Mouse (Mus musculus) bone marrow, adult 2 months (tissue): ENCODE data around the gene Uchl1.

Source experiments
- CTCF ChIP-seq: fragments of 200-500 bp; IDR thresholded peaks from 2 replicates; pipeline ENCODE4 v1.5.1; 2011; ENCODE audit warnings: low read length, control low read depth; ENCODE audit not compliant: control insufficient read depth, insufficient read depth
- POLR2A ChIP-seq: fragments of 200-500 bp; IDR thresholded peaks from 2 replicates; pipeline ENCODE4 v1.6.1; 2011; ENCODE audit warnings: low read depth, mild to moderate bottlenecking, control low read depth, low read length, borderline replicate concordance; ENCODE audit not compliant: control insufficient read depth

DNA sequence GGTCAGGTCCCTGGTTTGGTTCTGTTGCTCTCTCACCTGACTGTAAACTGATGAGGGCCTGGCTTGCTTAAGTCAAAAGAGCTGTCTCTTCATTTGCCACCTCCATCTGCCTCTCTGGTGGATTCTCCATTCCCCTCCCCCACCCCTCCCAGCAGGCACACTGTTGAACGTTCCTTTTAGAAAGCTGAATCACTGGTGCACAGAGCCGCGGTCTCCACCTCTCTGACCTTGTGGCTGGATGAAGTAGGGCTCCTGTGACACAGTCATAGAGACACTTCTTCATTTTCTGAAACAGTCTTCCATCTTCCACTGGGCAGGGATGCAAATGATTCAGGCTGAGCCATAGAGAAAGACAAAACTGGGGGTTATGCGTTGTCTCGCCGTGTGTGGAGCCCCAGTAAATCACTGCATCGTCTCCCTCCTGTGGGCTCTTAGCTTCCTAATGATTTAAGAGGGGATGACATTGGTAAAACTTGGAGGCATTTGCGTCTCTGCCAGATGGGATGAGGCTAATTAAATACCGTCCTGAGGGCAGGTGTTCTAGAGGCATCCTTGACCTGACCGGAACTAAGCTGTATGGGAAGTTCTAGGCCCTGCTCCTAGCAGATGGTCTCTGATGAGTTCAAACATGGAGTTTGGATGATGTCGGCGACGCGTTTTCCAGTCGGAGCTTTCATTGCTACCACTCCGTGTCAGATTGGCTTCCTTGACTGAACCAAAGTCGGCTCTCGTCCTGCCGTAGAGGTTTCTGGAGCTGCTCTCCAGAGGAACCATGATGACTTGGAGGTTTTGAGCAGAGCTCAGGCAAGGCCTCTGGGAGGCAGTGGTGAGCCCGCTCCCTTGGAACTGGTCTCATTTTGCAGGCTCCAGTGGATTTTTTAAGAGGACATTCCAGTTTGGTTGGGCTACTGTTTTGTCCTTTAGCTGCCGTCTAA is 1.8 kb downstream of the Uchl1 start:
- TF ChIP-seq CTCF (no peak), POLR2A (no peak)
